Mouse (Mus musculus): ENCODE data around the gene Optn. TPM values are rescaled to one million over a fixed set of nuclear protein-coding genes. Genes with fewer than 3 reads are reported as not detected.
A peak's percentile ranks its signal among the peaks of the same experiment; 100 is the strongest.

The Optn gene
- polyA plus RNA-seq, 2 experiments from 2014 or later: 1.0 to 1.5 TPM

DNA sequence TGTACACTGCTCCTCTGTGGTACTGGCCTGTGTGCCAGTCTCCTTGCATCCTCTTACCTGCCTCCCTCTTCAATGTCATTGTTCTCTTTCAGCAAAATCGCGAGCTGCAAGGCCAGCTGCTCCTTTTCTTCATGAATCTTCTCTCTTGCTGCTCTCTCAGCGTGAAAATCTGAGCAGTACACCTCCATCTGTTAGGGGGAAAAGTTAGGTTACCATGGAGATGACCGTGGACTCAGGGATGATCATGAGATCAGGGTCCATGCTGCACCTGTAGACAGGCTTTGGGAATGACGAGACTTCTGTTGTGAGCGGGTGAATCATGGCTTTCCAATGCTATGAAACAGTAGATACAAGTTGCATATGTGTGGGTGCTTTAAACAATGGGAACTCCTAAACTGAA is 36.8 kb downstream of the Optn start:
- ATAC-seq: no peak

DNA sequence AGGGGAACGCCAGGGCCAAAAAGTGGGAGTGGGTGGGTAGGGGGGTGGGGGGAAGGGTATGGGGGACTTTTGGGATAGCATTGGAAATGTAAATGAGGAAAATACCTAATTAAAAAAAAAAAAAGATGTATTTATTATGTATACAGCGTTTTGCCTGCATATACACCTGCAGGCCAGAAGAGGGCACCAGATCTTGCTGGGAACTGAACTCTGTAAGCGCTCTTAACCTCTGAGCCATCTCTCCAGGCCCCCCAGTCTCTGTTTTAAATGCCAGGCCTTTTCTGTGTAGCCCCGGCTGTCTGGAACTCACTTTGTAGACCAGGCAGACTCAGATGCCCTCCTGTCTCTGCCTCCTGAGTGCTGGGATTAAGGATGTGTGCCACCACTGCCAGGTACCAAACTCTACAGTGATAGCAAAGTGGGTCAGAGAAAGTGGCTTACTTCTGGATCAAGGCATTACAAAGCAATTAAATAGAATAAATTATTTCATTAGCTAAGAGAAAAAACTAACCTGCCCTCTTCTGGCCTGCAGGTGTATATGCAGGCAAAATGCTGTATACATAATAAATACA is 38.6 kb downstream of the Optn start:
- ATAC-seq: peak; percentile 71

DNA sequence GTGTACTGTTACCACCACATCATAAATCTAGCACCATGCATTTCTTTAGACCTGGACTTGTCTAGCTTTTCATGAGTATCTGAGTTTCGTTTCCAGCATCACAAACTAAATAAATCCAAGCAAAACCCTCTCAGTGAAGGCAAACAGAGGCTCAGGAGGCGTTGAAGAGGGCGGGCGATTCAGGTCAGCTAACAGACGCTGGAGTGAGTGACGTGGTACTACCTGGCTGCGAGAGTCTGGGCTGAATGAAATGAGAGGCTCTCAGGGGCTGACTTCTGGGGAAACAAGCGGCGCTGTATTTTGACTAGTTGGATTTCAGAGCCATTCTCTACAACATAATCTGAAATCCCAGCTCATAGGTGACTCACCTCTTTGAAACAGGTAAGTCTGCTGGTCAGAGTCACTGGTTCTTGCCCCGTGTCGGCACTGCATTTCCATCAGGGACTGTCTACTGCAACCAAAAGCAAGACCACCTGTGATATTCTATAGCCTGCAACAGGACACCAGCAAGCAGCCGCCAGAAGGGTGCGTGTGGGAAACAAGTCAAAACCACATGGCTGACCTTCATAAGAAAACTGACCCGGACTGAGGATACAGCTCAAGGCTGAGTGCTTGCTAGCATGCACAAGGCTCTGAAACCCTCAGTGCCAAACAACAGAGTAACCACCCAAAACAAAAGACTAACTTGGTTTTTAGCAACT is 40.0 kb downstream of the Optn start:
- no peak for ATAC-seq

- ATAC-seq: no peak
Measured at GRCm38 (mm10) chr2:5023275-5023674, 40.6 kb downstream of the Optn start.

DNA sequence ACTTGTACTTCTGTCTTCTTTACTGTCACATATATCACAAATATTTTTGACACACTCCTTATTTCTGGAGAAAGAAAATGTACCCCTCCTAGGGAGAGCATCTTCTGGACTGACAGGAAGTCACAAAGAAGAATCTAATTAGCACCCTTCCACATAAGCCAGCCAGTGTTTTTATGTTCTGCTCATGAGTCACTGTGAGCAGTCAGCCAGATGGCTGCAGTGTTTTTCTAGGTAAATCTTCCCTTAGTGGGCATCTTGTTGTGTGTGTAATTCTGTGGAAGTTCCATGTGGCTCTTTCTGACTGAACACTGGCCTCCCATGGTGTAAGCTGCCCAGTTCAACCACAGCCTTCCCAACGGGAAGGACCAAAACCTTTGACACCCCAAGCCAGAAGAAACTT is 44.1 kb downstream of the Optn start:
- ATAC-seq: no peak

DNA sequence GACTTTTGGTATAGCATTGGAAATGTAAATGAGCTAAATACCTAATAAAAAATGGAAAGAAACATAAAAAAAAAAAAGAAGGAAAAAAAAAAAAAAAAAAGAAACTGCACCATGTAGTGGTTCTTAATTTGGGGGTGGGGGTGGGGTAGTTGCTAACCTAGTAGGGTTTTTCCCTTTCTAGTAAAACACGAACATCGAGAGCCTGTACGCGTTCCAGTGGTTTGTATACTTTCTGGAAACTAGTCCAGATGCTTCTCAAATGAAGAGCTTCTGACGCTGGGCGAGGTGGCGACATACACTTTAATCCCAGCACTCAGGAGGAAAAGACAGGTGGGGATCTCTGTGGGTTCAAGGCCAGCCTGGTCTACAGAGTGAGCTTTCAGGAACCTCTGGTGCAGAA is 46.9 kb downstream of the Optn start:
- ATAC-seq: no peak

- ATAC-seq: no peak
Measured at GRCm38 (mm10) chr2:5015527-5015926, 48.3 kb downstream of the Optn start.

GRCm38 (mm10) chr2:5014616-5015015 is 49.2 kb downstream of the Optn start:
- no peak for ATAC-seq

DNA sequence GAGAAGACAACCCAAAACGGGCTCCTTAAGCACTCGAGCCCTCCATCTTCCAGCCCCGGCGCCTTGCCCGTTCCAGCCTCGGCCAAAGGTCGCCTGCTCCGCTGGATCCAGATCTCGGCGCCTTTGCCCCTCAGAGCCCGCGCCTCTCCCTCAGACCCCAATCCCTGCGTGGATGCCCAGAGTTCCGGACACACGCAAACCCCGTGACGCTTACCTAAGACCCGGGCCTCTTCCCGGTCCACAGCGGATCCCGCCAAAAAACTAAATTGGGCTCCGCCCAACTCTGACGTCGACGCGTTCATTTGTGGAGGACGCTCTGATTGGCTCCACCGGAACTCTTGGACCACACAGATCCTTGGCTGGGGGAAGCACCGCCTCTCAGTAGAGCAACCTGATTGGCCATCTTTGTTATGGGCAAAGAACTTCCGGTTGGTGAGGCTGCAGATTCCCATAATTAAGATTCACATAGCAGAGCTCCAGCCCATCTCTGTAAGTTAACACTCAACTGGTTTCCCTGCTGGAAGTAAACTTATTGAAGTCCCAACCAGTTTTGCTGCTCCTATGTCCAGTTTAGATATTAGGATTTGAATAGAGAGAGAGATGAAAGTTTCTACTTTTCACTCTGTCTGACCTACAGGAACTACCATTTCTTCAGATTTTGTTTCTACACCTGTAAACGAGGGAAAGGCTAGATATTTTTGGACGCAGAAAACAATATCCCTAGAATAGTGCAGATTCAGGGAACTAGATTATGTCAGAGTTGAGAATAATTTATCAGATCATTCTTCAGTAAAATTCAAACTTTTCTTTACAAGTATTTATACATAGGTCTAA is 51.1 kb downstream of the Optn start, which contains the start of gene Mcm10:
Gene Mcm10, minus strand, starts transcription at position 301 of the 834 bp plus-strand sequence.
- ATAC-seq: peak; percentile 100

DNA sequence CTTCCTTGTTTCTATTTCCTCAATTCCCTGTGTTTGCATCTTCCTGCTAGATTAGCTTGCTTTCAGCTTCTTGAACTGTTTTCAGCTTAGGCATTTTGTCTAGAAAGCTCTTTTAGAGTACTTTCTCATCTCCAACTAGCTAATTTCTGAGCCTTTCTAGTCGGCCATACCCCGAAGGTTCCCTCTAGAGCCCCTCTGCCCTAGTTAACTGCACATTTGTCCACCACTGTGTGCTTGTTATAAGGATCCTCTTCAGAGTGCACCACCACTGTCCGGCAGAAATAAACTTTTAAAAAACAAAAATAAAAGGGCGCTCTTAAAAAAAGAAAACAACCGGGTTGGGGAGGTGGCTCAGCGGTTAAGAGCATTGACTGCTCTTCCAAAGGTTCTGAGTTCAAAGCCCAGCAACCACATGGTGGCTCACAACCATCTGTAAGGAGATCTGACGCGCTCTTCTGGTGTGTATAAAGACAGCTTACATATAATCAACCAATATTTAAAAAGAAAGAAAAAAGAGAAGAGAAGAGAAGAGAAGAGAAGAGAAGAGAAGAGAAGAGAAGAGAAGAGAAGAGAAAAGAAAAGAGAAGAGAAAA is 51.9 kb downstream of the Optn start:
- no peak for ATAC-seq

GRCm38 (mm10) chr2:5007107-5007506 is 56.7 kb downstream of the Optn start:
- ATAC-seq: no peak

- no peak for ATAC-seq
Measured at GRCm38 (mm10) chr2:5001266-5001665, 62.6 kb downstream of the Optn start.

DNA sequence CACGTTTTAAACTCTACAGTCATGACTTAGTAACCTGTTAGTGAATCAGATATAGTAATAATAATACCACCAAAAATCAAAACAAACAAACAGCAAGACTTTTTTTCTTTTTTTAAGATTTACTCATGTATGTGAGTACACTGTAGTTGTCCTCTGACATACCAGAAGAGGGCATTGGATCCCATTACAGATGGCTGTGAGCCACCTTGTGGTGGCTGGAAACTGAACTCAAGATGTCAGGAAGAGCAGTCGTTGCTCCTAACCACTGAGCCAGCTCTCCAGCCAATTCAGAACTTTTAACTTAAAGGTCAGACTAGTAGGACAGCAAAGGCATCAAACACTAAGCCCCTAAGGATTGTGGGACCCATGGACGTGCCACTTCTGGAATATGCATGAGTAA is 64.9 kb downstream of the Optn start:
- no peak for ATAC-seq

- ATAC-seq: no peak
Measured at GRCm38 (mm10) chr2:4996421-4996824, 67.4 kb downstream of the Optn start.

GRCm38 (mm10) chr2:4995646-4996045 is 68.2 kb downstream of the Optn start:
- no peak for ATAC-seq

DNA sequence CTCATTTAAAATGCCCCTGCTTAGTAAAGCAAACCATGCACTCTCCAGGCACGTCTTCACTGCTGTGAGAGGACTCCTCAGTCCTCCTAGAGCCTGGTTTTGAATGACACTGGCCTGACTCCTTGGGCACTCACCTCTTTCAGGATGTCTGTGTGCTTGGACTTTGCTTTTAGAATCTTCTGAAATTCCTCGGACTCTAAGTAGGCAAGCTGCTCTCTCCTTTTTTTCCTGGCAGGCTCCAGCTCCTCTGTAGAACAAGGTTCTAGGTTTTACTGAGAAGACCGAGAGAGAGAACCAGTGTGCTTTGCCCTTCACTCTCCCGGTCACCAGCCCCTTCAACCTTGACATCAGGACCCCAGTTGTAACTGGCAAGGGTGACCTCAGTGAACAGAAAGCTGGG is 69.4 kb downstream of the Optn start:
- ATAC-seq: no peak

- ATAC-seq: no peak
Measured at GRCm38 (mm10) chr2:4993584-4993983, 70.3 kb downstream of the Optn start.

DNA sequence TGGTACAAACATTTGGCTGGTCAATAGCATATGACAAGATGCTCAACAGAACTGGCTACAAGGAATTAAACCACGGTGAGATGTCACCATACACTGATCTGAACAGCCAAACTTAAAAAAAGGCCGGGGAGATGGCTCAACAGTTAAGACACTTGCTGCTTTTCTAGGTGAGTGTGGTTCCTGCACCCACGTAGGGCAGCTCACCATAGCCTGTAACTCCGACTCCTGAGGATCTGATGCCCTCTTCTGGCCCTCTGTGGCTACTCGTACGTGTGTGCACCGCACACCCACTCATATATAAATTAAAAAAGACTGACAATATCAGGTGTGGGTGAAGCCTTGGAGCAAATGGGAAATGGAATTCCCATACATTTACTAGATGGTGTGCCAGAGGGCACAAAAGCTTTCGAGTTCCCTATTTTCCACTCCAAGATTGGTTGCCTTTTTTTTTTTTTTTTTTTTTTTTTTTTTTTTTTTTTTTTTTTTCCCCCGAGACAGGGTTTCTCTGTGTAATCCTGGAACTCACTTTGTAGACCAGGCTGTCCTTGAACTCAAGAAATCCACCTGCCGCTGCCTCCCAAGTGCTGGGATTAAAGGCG is 74.9 kb downstream of the Optn start:
- no peak for ATAC-seq

- no peak for ATAC-seq
Measured at GRCm38 (mm10) chr2:4987388-4988180, 76.3 kb downstream of the Optn start.

GRCm38 (mm10) chr2:4986798-4987197 is 77.1 kb downstream of the Optn start:
- no peak for ATAC-seq

GRCm38 (mm10) chr2:4985000-4985399 is 78.9 kb downstream of the Optn start:
- ATAC-seq: no peak

- no peak for ATAC-seq
Measured at GRCm38 (mm10) chr2:4983987-4984386, 79.9 kb downstream of the Optn start.

All from CD4-positive, CD25-positive, alpha-beta regulatory T cell, adult 4 months (primary cell).